In genomic region chr7:16229869-16230268, GRCm38 (mm10) we compare ENCODE assay signal across 11 mouse cellular contexts. TPM values are rescaled to one million over a fixed set of nuclear protein-coding genes. Genes with fewer than 3 reads are reported as not detected.
A peak's percentile ranks its signal among the peaks of the same experiment; 100 is the strongest.
DNase-seq lines count a peak whose midpoint lies in the region; ATAC-seq and TF ChIP-seq lines count a peak whose summit lies in the region.
"Had no signal": no experiment of that assay in that cellular context is flagged by ENCODE, and none has a peak within 500 bp of the region (broad histone marks: within the 10 kb centered on the region; RNA-seq: fewer than 3 reads in every experiment).

No protein-coding gene starts in this region.

- no peak overlapping the region for H3K4me2 ChIP-seq in kidney, postnatal 0 days (ENCODE audit: low read length)
- H3K4me2 ChIP-seq: limb, embryonic 12.5 days had no signal

- no peak overlapping the region for H3K9ac ChIP-seq in kidney, postnatal 0 days (ENCODE audit: low read depth, low read length)
- H3K9ac ChIP-seq: limb, embryonic 12.5 days had no signal

- H3K27ac ChIP-seq in embryonic facial prominence, embryonic 10.5 days (replicated peaks): peak overlapping the region; percentile 12; the same call in 1 of the 2 replicates
- no peak overlapping the region for H3K27ac ChIP-seq in kidney, postnatal 0 days
- H3K27ac ChIP-seq in small intestine, adult 2 months (ENCODE audit: insufficient read depth, low read depth, low read length): peak overlapping the region; percentile 63
- no peak overlapping the region for H3K27ac ChIP-seq in thymus, adult 2 months (ENCODE audit: control insufficient read depth, insufficient read depth, low read length)
- H3K27ac ChIP-seq: limb, embryonic 12.5 days had no signal

- H3K36me3 ChIP-seq in embryonic facial prominence, embryonic 10.5 days (replicated peaks): no peaks in the 10 kb centered on the region
- H3K36me3 ChIP-seq in kidney, postnatal 0 days (ENCODE audit: insufficient read depth, low read length): no peaks in the 10 kb centered on the region
- no peaks in the 10 kb centered on the region for H3K36me3 ChIP-seq in small intestine, adult 2 months (ENCODE audit: control insufficient read depth, insufficient read depth, low read length)
- no peaks in the 10 kb centered on the region for H3K36me3 ChIP-seq in thymus, adult 2 months (ENCODE audit: control insufficient read depth, insufficient read depth, low read length)
- H3K36me3 ChIP-seq: limb, embryonic 12.5 days had no signal

- 0 out of 2 replicates have a peak overlapping the region, but pooled peaks have one; percentile 22 for H3K4me3 ChIP-seq in embryonic facial prominence, embryonic 10.5 days
- no peak overlapping the region for H3K4me3 ChIP-seq in kidney, postnatal 0 days (replicated peaks; ENCODE audit: low read depth, low read length)
- H3K4me3 ChIP-seq in small intestine, adult 2 months (ENCODE audit: low read depth, low read length): no peak overlapping the region
- no peak overlapping the region for H3K4me3 ChIP-seq in thymus, adult 2 months (ENCODE audit: control insufficient read depth, insufficient read depth, low read length)
- H3K4me3 ChIP-seq: erythroblast, embryonic 14.5 days; limb, embryonic 12.5 days had no signal

- no peak for TF ChIP-seq CTCF in kidney, postnatal 0 days (IDR thresholded peaks at IDR 0.05; ENCODE audit: low read depth)
- no peak for TF ChIP-seq CTCF in small intestine, adult 2 months (IDR thresholded peaks at IDR 0.05; ENCODE audit: extremely low read depth, insufficient read length, insufficient replicate concordance, low read depth, low read length)
- TF ChIP-seq CTCF in thymus, adult 2 months (IDR thresholded peaks at IDR 0.05; ENCODE audit: borderline replicate concordance, control insufficient read depth, extremely low read depth, insufficient read depth, low read length, poor library complexity): no peak

- peaks cover 31% of the 10 kb centered on the region for H3K4me1 ChIP-seq in embryonic facial prominence, embryonic 10.5 days
- no peaks in the 10 kb centered on the region for H3K4me1 ChIP-seq in kidney, postnatal 0 days (replicated peaks; ENCODE audit: insufficient read depth, low read length)
- no peaks in the 10 kb centered on the region for H3K4me1 ChIP-seq in small intestine, adult 2 months (ENCODE audit: control insufficient read depth, insufficient read depth, insufficient read length, low read length)
- no peaks in the 10 kb centered on the region for H3K4me1 ChIP-seq in thymus, adult 2 months (replicated peaks; ENCODE audit: control insufficient read depth, insufficient read depth, low read length)

- TF ChIP-seq POLR2A in small intestine, adult 2 months (IDR thresholded peaks at IDR 0.05; ENCODE audit: low read depth, low read length): no peak
- TF ChIP-seq POLR2A in thymus, adult 2 months (IDR thresholded peaks at IDR 0.05; ENCODE audit: control insufficient read depth, extremely low read depth, insufficient read depth, low read length, poor library complexity): no peak

- peaks cover 7% of the 10 kb centered on the region for H3K9me3 ChIP-seq in embryonic facial prominence, embryonic 10.5 days
- H3K9me3 ChIP-seq in kidney, postnatal 0 days (replicated peaks; ENCODE audit: low read length): no peaks in the 10 kb centered on the region

- DNase-seq in retina, embryonic 14.5 days (ENCODE audit: low spot score): peak; percentile 35
- no peak for DNase-seq in retina, postnatal 1 day
- peak; percentile 74 for DNase-seq in embryonic facial prominence, embryonic 10.5 days (ENCODE audit: low spot score)
- DNase-seq in kidney, postnatal 0 days (ENCODE audit: low spot score): peak; percentile 47
- no peak for DNase-seq in thymus, adult 2 months
- DNase-seq in ovary, postnatal 10 days (ENCODE audit: low spot score): no peak
- DNase-seq in frontal cortex, postnatal 25 days (ENCODE audit: low spot score in 2 of 2): no peak
- DNase-seq: right cerebral cortex, postnatal 25 days had no signal

- no peaks in the 10 kb centered on the region for H3K27me3 ChIP-seq in embryonic facial prominence, embryonic 10.5 days (replicated peaks; ENCODE audit: low read depth, poor library complexity, severe bottlenecking)
- no peaks in the 10 kb centered on the region for H3K27me3 ChIP-seq in kidney, postnatal 0 days (ENCODE audit: insufficient read depth, low read length)
- H3K27me3 ChIP-seq in small intestine, adult 2 months (ENCODE audit: control insufficient read depth, insufficient read depth, low read length): no peaks in the 10 kb centered on the region
- no peaks in the 10 kb centered on the region for H3K27me3 ChIP-seq in thymus, adult 2 months (ENCODE audit: control insufficient read depth, insufficient read depth, low read length)

- 20% methylated on average over 5 of the region's 5 CpGs for WGBS in embryonic facial prominence, embryonic 10.5 days
- WGBS in kidney, postnatal 0 days: 29% methylated on average over 5 of the region's 5 CpGs
- WGBS in small intestine, adult 2 months: 39% methylated on average over 5 of the region's 5 CpGs
- WGBS in thymus, adult 2 months: 83% methylated on average over 5 of the region's 5 CpGs

- no peak for ATAC-seq in kidney, postnatal 0 days (replicated peaks; ENCODE audit: low FRiP score, low read depth)

RNA-seq across cellular contexts. Expression of gene Dhx34, which starts 8.0 kb away (rescaled TPM):
- 19.0 and 20.1 TPM in 2 replicates for polyA plus RNA-seq in embryonic facial prominence, embryonic 10.5 days (2016; fragmentation: Nextera tagmentation; extraction: Ambion mirVana)
- polyA plus RNA-seq in kidney, postnatal 0 days (2015; fragmentation: Nextera tagmentation; extraction: Ambion mirVana): 11.6 and 12.1 TPM in 2 replicates
- polyA plus RNA-seq in small intestine, adult 2 months (2012; rRNA removed): 28.7 and 49.1 TPM in 2 replicates
- 72.3 and 86.9 TPM in 2 replicates for polyA plus RNA-seq in thymus, adult 2 months (2012; rRNA removed)

RNA-seq across cellular contexts. Expression of gene C5ar2, which starts 14.1 kb away (rescaled TPM):
- polyA plus RNA-seq in embryonic facial prominence, embryonic 10.5 days (2016; fragmentation: Nextera tagmentation; extraction: Ambion mirVana): 0.05 and 0.09 TPM in 2 replicates
- polyA plus RNA-seq in kidney, postnatal 0 days (2015; fragmentation: Nextera tagmentation; extraction: Ambion mirVana): 0.08 and 0.11 TPM in 2 replicates
- 0.32 and 0.34 TPM in 2 replicates for polyA plus RNA-seq in small intestine, adult 2 months (2012; rRNA removed)
- 0.26 and 0.46 TPM in 2 replicates for polyA plus RNA-seq in thymus, adult 2 months (2012; rRNA removed)
- polyA plus RNA-seq: limb, embryonic 12.5 days had no signal

RNA-seq across cellular contexts. Expression of gene C5ar1, which starts 29.5 kb away (rescaled TPM):
- polyA plus RNA-seq in embryonic facial prominence, embryonic 10.5 days (2016; fragmentation: Nextera tagmentation; extraction: Ambion mirVana): 0.54 and 0.64 TPM in 2 replicates
- polyA plus RNA-seq in kidney, postnatal 0 days (2015; fragmentation: Nextera tagmentation; extraction: Ambion mirVana): 3.1 and 3.4 TPM in 2 replicates
- polyA plus RNA-seq in small intestine, adult 2 months (2012; rRNA removed): 5.4 and 5.7 TPM in 2 replicates
- polyA plus RNA-seq in thymus, adult 2 months (2012; rRNA removed): 3.2 and 4.1 TPM in 2 replicates
- polyA plus RNA-seq: erythroblast, embryonic 14.5 days had no signal

RNA-seq across cellular contexts. Expression of gene Inafm1, which starts 43.5 kb away (rescaled TPM):
- polyA plus RNA-seq in embryonic facial prominence, embryonic 10.5 days (2016; fragmentation: Nextera tagmentation; extraction: Ambion mirVana): 5.9 and 9.1 TPM in 2 replicates
- 28.2 and 32.0 TPM in 2 replicates for polyA plus RNA-seq in kidney, postnatal 0 days (2015; fragmentation: Nextera tagmentation; extraction: Ambion mirVana)
- 61.0 and 121 TPM in 2 replicates for polyA plus RNA-seq in small intestine, adult 2 months (2012; rRNA removed)
- polyA plus RNA-seq in thymus, adult 2 months (2012; rRNA removed): 44.7 and 62.2 TPM in 2 replicates

RNA-seq across cellular contexts. Expression of gene Meis3, which starts 55.0 kb away (rescaled TPM):
- 55.5 and 67.7 TPM in 2 replicates for polyA plus RNA-seq in embryonic facial prominence, embryonic 10.5 days (2016; fragmentation: Nextera tagmentation; extraction: Ambion mirVana)
- polyA plus RNA-seq in kidney, postnatal 0 days (2015; fragmentation: Nextera tagmentation; extraction: Ambion mirVana): 12.9 and 16.7 TPM in 2 replicates
- polyA plus RNA-seq in small intestine, adult 2 months (2012; rRNA removed): 20.3 and 21.6 TPM in 2 replicates
- 65.2 and 66.8 TPM in 2 replicates for polyA plus RNA-seq in thymus, adult 2 months (2012; rRNA removed)

Comparison
In these comparisons a context has a peak if more than half of its experiments do, and no peak if none do; other contexts are left out.
1. DNase-seq: peak in retina, embryonic 14.5 days (single experiment), embryonic facial prominence, embryonic 10.5 days (single experiment) and kidney, postnatal 0 days (single experiment); none in retina, postnatal 1 day (single experiment), thymus, adult 2 months (single experiment), ovary, postnatal 10 days (single experiment) and frontal cortex, postnatal 25 days (0 of 2).
2. H3K27ac ChIP-seq: peak in embryonic facial prominence, embryonic 10.5 days (single experiment) and small intestine, adult 2 months (single experiment); none in kidney, postnatal 0 days (single experiment) and thymus, adult 2 months (single experiment).